Mouse (Mus musculus): ENCODE measurements around the gene Zfyve28. TPM values are rescaled to one million over a fixed set of nuclear protein-coding genes. Genes with fewer than 3 reads are reported as not detected.

Zfyve28 gene
- polyA plus RNA-seq, 1 experiment: 2.8 TPM

- TF ChIP-seq CTCF (IDR thresholded peaks at IDR 0.05; ENCODE audit: low read depth, low read length): no peak
- no peak for TF ChIP-seq EP300 (IDR thresholded peaks at IDR 0.05; ENCODE audit: insufficient read depth, low read depth, low read length)
- no peak for TF ChIP-seq POLR2A (IDR thresholded peaks at IDR 0.05; ENCODE audit: insufficient read depth, low read length)
- no peak overlapping the region for H3K4me3 ChIP-seq (ENCODE audit: low read depth, low read length)
- no peak overlapping the region for H3K9ac ChIP-seq (ENCODE audit: low read depth, poor library complexity, severe bottlenecking)
- H3K27ac ChIP-seq (ENCODE audit: insufficient read depth, low read length): no peak overlapping the region
- H3K9me3 ChIP-seq (replicated peaks; ENCODE audit: control insufficient read depth, insufficient read depth, low read length, poor library complexity, severe bottlenecking): no peaks in the 10 kb centered on the region
- no peaks in the 10 kb centered on the region for H3K36me3 ChIP-seq (ENCODE audit: control insufficient read depth, insufficient read depth, low read length, poor library complexity, severe bottlenecking)
- no peaks in the 10 kb centered on the region for H3K27me3 ChIP-seq (ENCODE audit: control insufficient read depth, insufficient read depth, low read length, poor library complexity, severe bottlenecking)
- no peaks in the 10 kb centered on the region for H3K4me1 ChIP-seq (ENCODE audit: control insufficient read depth, insufficient read depth, low read length)
These were observed 91.8 kb downstream of the Zfyve28 start for GRCm38 (mm10) chr5:34196423-34196822.

DNA sequence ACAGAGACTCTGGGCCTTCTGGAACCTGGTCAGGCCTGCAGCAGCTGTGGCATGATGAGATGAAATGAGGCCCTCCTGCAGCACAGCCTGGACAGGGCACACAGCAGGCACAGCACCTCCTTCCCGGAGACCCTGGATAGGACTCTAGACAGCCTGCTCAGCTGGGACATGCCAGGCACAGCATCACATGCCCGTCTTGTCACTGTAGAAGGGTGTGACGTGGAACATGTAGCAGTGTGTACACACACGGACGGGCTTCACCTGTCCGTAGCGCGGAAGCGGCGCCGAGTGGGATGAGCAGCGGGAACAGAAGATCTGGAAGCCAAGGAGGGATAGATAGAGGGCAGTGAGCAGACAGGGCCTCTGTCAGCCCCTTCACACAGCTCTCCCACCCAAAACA lies 92.5 kb downstream of the Zfyve28 start:
- TF ChIP-seq EP300 (IDR thresholded peaks at IDR 0.05; ENCODE audit: insufficient read depth, low read depth, low read length) (no peak), CTCF (IDR thresholded peaks at IDR 0.05; ENCODE audit: low read depth, low read length) (no peak), POLR2A (IDR thresholded peaks at IDR 0.05; ENCODE audit: insufficient read depth, low read length) (no peak)
- Histone ChIP-seq H3K27ac (ENCODE audit: insufficient read depth, low read length) (no peak overlapping the region), H3K4me1 (ENCODE audit: control insufficient read depth, insufficient read depth, low read length) (no peaks in the 10 kb centered on the region), H3K36me3 (ENCODE audit: control insufficient read depth, insufficient read depth, low read length, poor library complexity, severe bottlenecking) (no peaks in the 10 kb centered on the region), H3K9ac (ENCODE audit: low read depth, poor library complexity, severe bottlenecking) (no peak overlapping the region), H3K4me3 (ENCODE audit: low read depth, low read length) (no peak overlapping the region), H3K27me3 (ENCODE audit: control insufficient read depth, insufficient read depth, low read length, poor library complexity, severe bottlenecking) (no peaks in the 10 kb centered on the region), H3K9me3 (replicated peaks; ENCODE audit: control insufficient read depth, insufficient read depth, low read length, poor library complexity, severe bottlenecking) (no peaks in the 10 kb centered on the region)

DNA sequence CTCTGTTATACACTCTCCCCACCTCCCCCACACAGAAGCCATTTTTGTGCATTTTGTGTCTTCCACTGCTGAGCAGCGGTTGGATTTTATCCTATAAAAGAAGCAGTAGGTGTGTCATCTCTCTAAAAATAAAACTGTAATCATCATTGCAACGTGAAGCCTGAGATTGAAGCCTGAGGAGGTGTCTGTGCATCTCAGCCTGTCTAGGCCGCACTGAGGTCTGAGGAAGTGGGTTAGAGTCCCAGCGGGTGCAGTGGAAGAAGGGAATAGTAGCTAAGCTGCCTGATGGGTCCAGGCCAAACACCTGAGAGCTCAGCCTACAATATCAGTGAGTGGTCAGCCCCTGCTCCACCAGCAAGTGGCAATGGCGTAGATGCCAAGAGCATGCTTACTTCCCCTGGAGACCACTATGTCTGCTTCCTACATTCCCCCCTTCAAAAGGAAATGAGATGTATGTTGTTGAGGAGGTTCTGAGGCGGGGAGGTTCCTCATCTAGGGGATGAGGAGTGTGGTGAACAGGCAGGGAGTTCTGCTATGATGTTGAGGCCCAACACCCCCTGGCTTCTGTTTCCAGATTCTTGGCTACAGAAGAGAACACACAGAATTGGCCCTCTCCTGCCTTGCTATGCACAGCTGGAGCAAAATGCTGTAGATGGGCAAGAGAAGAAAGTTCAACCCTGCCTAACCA lies 93.1 kb downstream of the Zfyve28 start:
- TF ChIP-seq POLR2A (IDR thresholded peaks at IDR 0.05; ENCODE audit: insufficient read depth, low read length) (no peak), EP300 (IDR thresholded peaks at IDR 0.05; ENCODE audit: insufficient read depth, low read depth, low read length) (no peak)
- Histone ChIP-seq H3K4me1 (ENCODE audit: control insufficient read depth, insufficient read depth, low read length) (no peaks in the 10 kb centered on the region), H3K4me3 (ENCODE audit: low read depth, low read length) (no peak overlapping the region), H3K27me3 (ENCODE audit: control insufficient read depth, insufficient read depth, low read length, poor library complexity, severe bottlenecking) (no peaks in the 10 kb centered on the region), H3K36me3 (ENCODE audit: control insufficient read depth, insufficient read depth, low read length, poor library complexity, severe bottlenecking) (no peaks in the 10 kb centered on the region), H3K27ac (ENCODE audit: insufficient read depth, low read length) (no peak overlapping the region), H3K9ac (ENCODE audit: low read depth, poor library complexity, severe bottlenecking) (no peak overlapping the region), H3K9me3 (replicated peaks; ENCODE audit: control insufficient read depth, insufficient read depth, low read length, poor library complexity, severe bottlenecking) (no peaks in the 10 kb centered on the region)

GRCm38 (mm10) chr5:34194426-34194825 lies 93.8 kb downstream of the Zfyve28 start:
- Histone ChIP-seq H3K36me3 (ENCODE audit: control insufficient read depth, insufficient read depth, low read length, poor library complexity, severe bottlenecking) (no peaks in the 10 kb centered on the region), H3K4me1 (ENCODE audit: control insufficient read depth, insufficient read depth, low read length) (no peaks in the 10 kb centered on the region), H3K27ac (ENCODE audit: insufficient read depth, low read length) (no peak overlapping the region), H3K4me3 (ENCODE audit: low read depth, low read length) (no peak overlapping the region), H3K9ac (ENCODE audit: low read depth, poor library complexity, severe bottlenecking) (no peak overlapping the region), H3K9me3 (replicated peaks; ENCODE audit: control insufficient read depth, insufficient read depth, low read length, poor library complexity, severe bottlenecking) (no peaks in the 10 kb centered on the region), H3K27me3 (ENCODE audit: control insufficient read depth, insufficient read depth, low read length, poor library complexity, severe bottlenecking) (no peaks in the 10 kb centered on the region)
- no peak for TF ChIP-seq EP300 (IDR thresholded peaks at IDR 0.05; ENCODE audit: insufficient read depth, low read depth, low read length)
- no peak for TF ChIP-seq CTCF (IDR thresholded peaks at IDR 0.05; ENCODE audit: low read depth, low read length)
- TF ChIP-seq POLR2A (IDR thresholded peaks at IDR 0.05; ENCODE audit: insufficient read depth, low read length): no peak

- TF ChIP-seq EP300 (IDR thresholded peaks at IDR 0.05; ENCODE audit: insufficient read depth, low read depth, low read length) (no peak), CTCF (IDR thresholded peaks at IDR 0.05; ENCODE audit: low read depth, low read length) (peak; percentile 24)
- H3K27me3 ChIP-seq (ENCODE audit: control insufficient read depth, insufficient read depth, low read length, poor library complexity, severe bottlenecking): no peaks in the 10 kb centered on the region
- no peak overlapping the region for H3K4me3 ChIP-seq (ENCODE audit: low read depth, low read length)
- no peaks in the 10 kb centered on the region for H3K4me1 ChIP-seq (ENCODE audit: control insufficient read depth, insufficient read depth, low read length)
- no peak overlapping the region for H3K9ac ChIP-seq (ENCODE audit: low read depth, poor library complexity, severe bottlenecking)
- H3K36me3 ChIP-seq (ENCODE audit: control insufficient read depth, insufficient read depth, low read length, poor library complexity, severe bottlenecking): no peaks in the 10 kb centered on the region
- H3K27ac ChIP-seq (ENCODE audit: insufficient read depth, low read length): no peak overlapping the region
- no peaks in the 10 kb centered on the region for H3K9me3 ChIP-seq (replicated peaks; ENCODE audit: control insufficient read depth, insufficient read depth, low read length, poor library complexity, severe bottlenecking)
These were observed 96.4 kb downstream of the Zfyve28 start for GRCm38 (mm10) chr5:34191843-34192242.

DNA sequence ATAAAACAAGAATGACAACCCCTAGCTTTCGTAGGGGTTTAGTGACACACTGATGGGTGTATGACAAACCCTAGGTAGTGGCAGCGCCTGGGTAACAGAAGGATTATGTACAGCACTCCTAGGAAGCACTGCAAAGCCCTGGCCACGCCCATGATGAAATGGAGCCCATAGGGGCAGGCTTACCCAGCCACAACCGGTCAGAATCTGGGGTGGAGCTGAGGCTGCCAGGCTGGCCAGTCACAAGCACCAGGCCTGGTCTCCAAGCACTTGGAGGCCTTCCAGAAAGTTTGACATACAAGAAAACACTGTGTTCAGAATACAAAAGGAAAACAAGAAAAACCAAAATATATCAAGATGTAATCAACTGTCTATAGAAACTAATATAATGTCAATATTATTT lies 97.2 kb downstream of the Zfyve28 start:
- Histone ChIP-seq H3K36me3 (ENCODE audit: control insufficient read depth, insufficient read depth, low read length, poor library complexity, severe bottlenecking) (no peaks in the 10 kb centered on the region), H3K27me3 (ENCODE audit: control insufficient read depth, insufficient read depth, low read length, poor library complexity, severe bottlenecking) (no peaks in the 10 kb centered on the region), H3K4me1 (ENCODE audit: control insufficient read depth, insufficient read depth, low read length) (no peaks in the 10 kb centered on the region), H3K27ac (ENCODE audit: insufficient read depth, low read length) (no peak overlapping the region), H3K9me3 (replicated peaks; ENCODE audit: control insufficient read depth, insufficient read depth, low read length, poor library complexity, severe bottlenecking) (no peaks in the 10 kb centered on the region), H3K9ac (ENCODE audit: low read depth, poor library complexity, severe bottlenecking) (no peak overlapping the region), H3K4me3 (ENCODE audit: low read depth, low read length) (no peak overlapping the region)
- no peak for TF ChIP-seq EP300 (IDR thresholded peaks at IDR 0.05; ENCODE audit: insufficient read depth, low read depth, low read length)
- no peak for TF ChIP-seq POLR2A (IDR thresholded peaks at IDR 0.05; ENCODE audit: insufficient read depth, low read length)
- TF ChIP-seq CTCF (IDR thresholded peaks at IDR 0.05; ENCODE audit: low read depth, low read length): no peak
